Mouse (Mus musculus) right cerebral cortex, postnatal 4 days (tissue): ENCODE data around the gene Uri1.
A peak's percentile ranks its signal among the peaks of the same experiment; 100 is the strongest.

Source experiments
- DNase-seq: peaks from one replicate; pipeline ENCODE4 v3.0.0-alpha.2; 2022

Uri1 gene

DNA sequence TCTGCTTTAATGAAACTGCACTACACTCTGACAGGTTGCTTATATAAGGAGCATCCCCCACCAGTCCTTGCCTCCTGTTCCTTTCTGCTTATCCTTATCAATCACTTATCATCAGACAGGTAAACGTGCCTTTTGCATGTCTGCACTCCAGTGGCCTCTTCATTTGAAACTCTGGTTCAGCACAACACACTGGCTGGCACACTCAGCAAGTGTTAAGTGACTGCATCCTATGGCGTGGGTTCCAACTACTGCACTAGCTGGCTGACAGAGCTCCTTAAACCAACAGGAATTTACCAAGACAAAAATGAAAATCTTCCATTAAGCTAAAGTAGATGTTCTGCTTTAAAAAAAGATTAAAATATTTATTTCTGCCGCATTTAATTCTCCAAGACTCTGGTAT lies 9.4 kb downstream of the Uri1 start:
- no peak for DNase-seq

GRCm38 (mm10) chr7:38012811-38013210 lies 10.5 kb downstream of the Uri1 start:
- DNase-seq = no peak

DNA sequence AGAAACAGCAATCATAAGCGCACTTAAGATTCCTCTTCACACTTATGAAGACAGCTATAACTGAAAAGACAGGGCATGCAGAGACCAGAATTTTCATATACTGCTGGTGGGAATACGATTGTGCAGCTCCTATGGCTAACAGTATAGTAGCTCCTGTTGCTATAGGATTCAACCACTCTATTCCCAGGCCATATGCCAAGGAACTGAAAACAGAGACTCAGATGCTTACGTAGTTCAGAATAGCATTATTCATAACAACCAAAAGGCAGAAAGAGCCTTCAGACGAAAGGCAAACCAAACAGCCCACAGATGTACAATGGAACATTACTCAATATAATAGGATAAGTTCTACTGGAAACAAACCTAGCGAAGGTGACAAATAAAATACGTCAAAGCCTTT lies 15.0 kb downstream of the Uri1 start:
- DNase-seq = no peak

- DNase-seq = no peak
Observed at GRCm38 (mm10) chr7:38002451-38002850, 20.9 kb downstream of the Uri1 start.

DNA sequence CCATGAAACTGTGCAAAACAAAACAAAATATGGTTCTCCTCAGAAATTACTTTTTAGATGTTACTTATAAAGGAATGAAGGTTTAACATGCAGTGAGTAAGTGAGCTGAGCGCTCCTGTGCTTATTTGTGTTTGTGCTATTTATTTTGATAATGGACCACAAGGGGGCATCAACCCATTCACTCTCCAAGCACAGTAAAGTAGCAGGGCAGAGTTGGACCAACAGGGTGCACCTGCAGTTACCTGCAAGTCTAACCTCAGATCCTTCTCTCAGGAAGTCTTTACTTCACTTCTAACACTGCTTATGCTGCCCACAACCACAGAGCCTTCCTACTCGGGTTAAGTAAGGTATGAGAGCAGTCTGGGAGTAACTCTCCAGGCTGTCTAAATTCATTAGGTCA lies 23.7 kb downstream of the Uri1 start:
- no peak for DNase-seq

- no peak for DNase-seq
Observed at GRCm38 (mm10) chr7:37992861-37993260, 30.5 kb downstream of the Uri1 start.

DNA sequence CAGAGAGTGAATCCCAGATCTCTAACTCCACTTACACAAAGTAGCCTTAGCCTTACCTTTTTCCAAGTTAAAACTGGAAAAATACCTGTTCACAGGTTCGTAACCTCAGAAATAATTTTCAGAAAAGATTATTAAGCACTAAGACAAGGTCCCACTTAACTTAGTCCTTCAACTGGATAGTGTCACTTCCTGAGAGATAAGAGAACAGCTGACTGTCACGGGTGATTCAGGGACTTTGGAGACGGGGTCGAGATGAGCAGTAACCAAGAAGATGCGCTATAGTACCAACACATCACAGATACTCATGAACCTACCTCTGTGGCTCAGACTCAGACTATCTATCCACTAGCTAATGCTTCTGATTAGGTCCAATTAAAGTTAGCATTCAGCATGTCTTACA lies 38.5 kb downstream of the Uri1 start:
- no peak for DNase-seq

- no peak for DNase-seq
Observed at GRCm38 (mm10) chr7:37983471-37983870, 39.9 kb downstream of the Uri1 start.

DNA sequence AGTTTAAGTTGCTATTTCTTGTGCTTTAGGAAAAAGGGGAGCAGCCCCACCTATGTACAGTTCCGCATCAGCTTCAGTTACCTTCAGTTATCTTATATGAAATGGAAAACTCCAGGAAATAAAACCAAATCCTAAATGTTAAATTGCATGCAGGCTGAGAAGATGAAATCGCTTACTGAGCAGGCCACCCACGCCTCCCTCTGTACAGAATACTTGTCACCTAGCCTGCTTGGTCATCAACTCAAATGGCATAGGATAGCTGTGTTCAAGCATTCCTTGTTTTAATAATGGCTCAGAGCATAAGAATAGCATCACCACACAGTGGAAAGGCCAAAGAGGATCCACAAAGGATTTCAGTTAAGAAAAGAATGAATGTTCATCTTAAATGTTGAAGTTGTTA lies 43.6 kb downstream of the Uri1 start:
- DNase-seq = no peak

- DNase-seq = no peak
Observed at GRCm38 (mm10) chr7:37978412-37978811, 44.9 kb downstream of the Uri1 start.

GRCm38 (mm10) chr7:37977676-37978075 lies 45.7 kb downstream of the Uri1 start:
- no peak for DNase-seq

DNA sequence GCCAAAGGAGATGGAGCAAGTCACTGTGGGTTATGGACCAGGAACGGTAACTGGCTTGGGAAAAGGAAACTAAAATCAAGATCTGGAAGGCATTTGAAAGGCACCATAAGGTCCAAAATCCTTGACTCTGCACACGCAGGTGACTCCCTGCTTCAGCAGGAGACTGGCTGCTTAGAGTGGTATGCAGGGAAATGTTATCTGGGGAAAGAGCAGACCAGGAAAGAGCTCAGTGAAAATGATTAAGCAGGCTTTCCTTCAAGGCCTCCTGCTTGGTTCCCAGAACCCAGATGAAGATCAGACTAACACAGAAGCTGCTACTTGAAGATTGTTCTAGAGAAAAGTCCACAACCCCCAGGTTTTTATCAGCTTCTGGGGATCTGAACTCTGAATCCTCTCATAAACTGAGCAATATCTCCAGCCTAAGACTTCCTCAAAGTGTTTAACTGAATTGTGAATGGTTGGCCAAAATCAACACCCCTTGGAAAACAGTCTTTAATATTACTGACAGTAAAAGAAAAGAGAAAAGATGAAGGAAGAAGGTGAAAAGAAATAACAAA lies 50.3 kb downstream of the Uri1 start:
- no peak for DNase-seq

GRCm38 (mm10) chr7:37972571-37972970 lies 50.8 kb downstream of the Uri1 start:
- DNase-seq = no peak

- no peak for DNase-seq
Observed at GRCm38 (mm10) chr7:37962326-37962725, 61.0 kb downstream of the Uri1 start.

- DNase-seq = no peak
Observed at GRCm38 (mm10) chr7:37961247-37961646, 62.1 kb downstream of the Uri1 start.

DNA sequence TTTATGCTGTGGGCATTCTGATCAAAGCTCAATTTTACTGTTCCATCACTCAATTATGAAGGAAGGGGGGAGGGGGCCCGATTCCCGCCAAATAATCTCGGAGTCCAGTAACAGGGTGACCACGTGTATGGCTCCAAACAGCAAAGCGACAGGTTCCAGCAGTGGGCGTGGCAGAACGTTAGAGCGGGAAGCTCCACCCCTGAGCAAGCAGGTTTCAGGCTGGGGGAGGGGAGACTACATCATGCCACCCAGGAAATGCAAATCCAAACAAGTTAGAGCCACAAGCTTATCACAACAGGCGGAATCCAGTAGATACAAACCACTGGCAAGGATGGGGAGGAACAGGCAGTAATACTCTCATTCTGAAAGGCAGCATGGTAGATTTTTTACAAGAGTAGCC lies 71.5 kb downstream of the Uri1 start:
- no peak for DNase-seq

DNA sequence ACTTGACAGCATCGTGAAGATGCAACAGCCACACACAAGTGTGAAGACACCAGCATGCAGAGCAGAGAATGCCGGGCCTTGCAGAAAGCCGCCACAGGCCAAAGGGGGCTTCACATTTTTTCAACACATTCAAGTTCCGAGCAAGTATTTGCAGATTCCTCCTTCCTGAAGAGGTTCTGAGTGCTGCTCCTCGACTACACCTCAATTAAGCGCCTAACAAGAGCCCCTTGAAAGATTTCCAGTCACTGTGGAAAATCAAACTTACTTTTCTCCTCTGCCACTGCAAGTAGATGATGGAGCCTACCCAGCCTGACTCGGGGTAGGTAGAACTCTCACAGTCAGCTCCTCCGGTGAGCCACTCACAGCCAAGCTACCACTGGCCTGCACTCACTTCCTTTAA lies 86.9 kb downstream of the Uri1 start:
- DNase-seq = no peak

DNA sequence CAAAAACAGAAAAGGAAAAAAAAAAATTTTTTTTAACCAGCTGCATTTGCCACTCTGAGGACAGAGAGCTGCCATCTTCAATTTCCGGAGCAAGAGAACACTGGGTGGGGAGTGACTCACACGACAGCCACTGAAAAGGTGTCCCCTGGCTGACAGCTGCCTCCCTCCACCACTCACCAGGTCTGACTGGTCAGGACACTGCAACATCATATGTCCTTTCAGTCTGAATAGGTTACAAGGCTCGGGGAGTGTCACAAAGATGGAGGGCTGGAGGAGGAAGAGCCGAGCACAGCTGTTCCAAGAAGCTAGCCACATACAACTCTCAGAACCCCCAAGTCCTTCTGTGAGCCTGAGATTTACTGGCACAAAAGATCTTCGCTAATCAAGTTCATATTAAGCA lies 87.6 kb downstream of the Uri1 start:
- DNase-seq = no peak

GRCm38 (mm10) chr7:37934770-37935182 lies 88.6 kb downstream of the Uri1 start:
- DNase-seq = peak; percentile 64

DNA sequence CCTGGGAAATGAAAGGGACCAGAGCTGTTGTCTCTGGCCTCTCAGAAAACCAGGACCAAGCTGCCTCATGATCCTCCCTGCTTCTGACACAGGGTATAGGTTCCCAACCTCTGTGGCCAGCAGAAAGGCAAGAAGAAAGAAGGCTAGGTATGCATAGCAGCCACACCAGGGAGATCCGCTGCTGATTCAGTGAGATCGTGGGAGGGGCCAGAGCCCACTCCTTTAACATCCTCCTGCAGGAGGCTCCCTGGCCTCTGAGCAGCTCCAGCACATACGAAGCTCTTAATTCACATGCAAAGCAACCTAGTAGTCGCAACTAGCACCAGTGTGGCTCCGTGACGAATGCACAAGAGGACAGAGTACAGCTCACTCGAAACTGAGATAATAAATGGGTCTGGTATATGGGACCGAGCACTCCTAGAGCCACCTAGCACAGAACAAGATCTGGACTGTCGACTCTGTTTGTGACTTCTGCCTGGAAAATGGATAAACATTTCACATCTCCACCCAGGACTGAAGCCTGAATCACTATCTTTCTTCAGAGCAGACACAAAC lies 89.5 kb downstream of the Uri1 start:
- no peak for DNase-seq

- DNase-seq = no peak
Observed at GRCm38 (mm10) chr7:37931631-37932030, 91.7 kb downstream of the Uri1 start.

DNA sequence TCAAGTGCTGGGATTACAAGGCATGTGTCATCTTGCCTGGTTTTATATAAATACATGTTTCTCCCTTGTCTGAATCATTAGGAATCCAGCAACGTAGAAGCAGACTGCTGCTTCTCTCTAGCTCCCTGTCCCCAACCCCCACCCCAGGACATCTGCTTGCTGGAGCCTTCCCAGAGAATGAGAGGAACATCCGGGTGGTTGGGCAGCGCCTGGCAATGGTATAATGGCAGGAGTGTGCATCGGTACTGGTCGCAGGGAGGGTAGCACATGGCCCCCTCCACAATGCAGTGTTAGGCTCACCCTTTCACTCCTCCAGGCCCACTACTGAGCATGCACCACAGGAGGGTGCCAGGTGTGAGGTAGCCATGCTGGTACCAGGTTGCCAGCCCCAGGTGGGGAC lies 93.6 kb downstream of the Uri1 start:
- DNase-seq = peak; percentile 36

DNA sequence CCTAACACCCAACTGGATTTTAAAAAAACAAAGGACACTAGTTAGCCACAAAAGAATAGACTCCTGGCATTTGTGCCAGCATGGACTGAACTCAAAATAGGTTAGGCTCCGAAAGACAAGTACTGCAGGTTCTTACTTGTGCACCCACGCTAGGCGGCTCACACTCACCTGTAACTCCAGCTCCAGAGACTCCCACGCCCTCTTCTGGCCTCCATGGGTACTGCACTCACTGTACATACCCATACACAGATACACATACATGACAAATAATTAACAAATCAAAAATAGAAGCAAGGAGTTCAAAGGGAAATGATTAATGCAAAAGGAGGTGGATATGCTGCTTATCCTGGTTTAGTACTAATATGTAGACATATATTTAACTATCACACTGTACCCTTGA lies 100.4 kb downstream of the Uri1 start:
- DNase-seq = no peak

DNA sequence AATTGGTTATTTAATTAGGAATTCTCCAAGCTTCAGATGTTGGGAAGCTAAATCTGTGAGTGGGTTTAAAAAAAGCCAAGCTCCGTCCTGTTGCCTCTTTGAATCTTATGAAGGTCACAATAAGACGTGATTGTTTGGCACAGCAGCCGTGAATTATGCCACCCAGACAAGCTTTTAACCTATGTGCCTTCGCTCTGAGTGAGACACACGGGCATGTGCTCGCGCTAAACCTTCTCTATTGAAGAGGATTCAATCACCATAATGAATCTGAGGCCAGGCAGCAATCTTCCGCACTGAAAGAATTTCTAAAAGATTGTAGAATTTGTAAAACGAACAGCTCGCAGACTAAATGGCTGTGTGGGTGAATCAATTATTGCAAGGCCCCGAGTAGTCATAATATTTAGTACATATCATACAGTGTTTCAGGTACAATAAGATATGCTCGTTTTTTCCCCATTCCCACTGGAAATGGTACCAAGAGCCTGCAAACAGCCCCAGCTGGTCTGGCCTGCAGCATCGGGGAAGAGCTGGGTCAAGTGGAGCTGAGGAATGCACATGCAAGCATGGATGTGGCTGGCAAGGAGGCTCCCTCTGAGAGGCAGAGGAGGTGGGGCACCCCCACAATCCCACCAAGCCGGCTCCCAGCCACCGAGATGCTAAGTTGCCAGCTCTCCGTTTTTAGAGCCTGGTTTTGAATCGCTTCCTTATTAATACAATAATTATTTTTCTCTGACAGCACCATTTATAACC lies 101.5 kb downstream of the Uri1 start:
- DNase-seq = no peak

DNA sequence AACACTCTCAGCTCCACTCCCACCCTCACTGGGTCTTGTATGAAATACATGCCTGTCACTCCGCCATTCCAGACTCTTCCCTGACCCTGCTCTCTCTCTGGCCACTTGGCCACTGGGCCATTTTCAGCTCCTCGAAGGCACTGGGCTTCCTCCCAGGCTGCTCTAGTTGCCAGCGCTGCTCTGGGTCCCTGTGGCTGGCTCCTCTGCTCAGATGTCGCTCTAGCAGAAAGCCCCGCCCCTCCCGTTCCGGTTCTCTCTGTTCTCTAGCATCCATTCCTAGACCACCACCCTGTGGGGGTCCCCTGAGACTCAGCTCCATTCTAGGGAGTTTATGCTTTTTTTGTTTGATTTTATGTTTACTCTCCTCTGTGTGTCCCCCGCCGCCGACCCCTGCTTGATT lies 104.4 kb downstream of the Uri1 start:
- DNase-seq = no peak
